Mouse (Mus musculus) bone marrow macrophage, adult 2 months (primary cell): ENCODE results near the gene Wbp1l.

ENCODE experiments used
- CTCF ChIP-seq: IDR thresholded peaks from 2 replicates; pipeline ENCODE4 v1.5.1; 2012; ENCODE audit warnings: low read depth, mild to moderate bottlenecking, low read length, moderate library complexity
- POLR2A ChIP-seq: IDR thresholded peaks from 2 replicates; pipeline ENCODE4 v1.6.1; 2012; ENCODE audit warnings: mild to moderate bottlenecking, low read depth, low read length, borderline replicate concordance

GRCm38 (mm10) chr19:46601491-46601890 is 2.6 kb downstream of the Wbp1l start:
- TF ChIP-seq POLR2A (no peak), CTCF (no peak)
